Mouse (Mus musculus) gastrocnemius, postnatal 36 days (tissue): ENCODE measurements around the gene Nr2e3. TPM values are rescaled to one million over a fixed set of nuclear protein-coding genes. Genes with fewer than 3 reads are reported as not detected.
"Not testable (repeated sequence)": the region's sequence is repeated elsewhere in the genome, so short reads cannot be mapped to it uniquely, and the experiment has no call there.

ENCODE experiments used
- DNase-seq, 2 experiments: peaks; one replicate each; pipeline ENCODE4 v3.0.0; 2022
- intact Hi-C: fragments of 180-260 bp; cut with DNase I; formaldehyde crosslinking; loops from one replicate; pipeline ENCODE4 v1.15.1; 2025
- long read RNA-seq, 2 experiments: library from polyadenylated mRNA; stranded (forward); transcript quantifications; one replicate each; pipeline ENCODE4 v2.0.0; 2021
- total RNA-seq, 2 experiments: library from RNA; stranded (reverse); gene quantifications; 2 replicates each; pipeline ENCODE4 v1.2.3; 2021

Gene Nr2e3
- not detected for total RNA-seq
- long read RNA-seq, experiment 1: 0 reads
- long read RNA-seq, experiment 2: 0 reads

DNA sequence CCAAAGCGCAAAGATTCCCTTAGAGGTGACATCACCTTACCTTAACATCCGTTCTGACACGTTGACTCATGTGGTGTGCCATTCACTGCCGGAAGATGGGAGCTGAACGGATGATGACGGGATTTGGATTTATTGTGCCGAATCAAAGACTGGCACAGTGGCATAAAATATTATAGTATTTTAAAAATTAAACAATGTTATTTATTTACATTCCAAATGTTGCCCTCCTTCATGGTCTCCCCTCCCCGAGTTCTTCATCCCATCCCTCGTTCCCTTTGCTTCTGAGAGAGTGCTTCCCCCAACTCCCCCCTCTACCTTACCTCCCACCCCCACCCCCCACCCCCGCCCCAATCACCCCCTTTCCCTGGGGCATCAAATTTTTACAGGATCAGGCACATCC is at the start of gene Nr2e3:
Gene Nr2e3 (minus strand): TSS at position 101 of the 400 bp plus-strand sequence.
- intact Hi-C loops: loop anchor here (5.0 to 10.0 kb wide), 2 partner anchors 127 to 274 kb away; no protein-coding TSS in a partner anchor
- no peak for DNase-seq

DNA sequence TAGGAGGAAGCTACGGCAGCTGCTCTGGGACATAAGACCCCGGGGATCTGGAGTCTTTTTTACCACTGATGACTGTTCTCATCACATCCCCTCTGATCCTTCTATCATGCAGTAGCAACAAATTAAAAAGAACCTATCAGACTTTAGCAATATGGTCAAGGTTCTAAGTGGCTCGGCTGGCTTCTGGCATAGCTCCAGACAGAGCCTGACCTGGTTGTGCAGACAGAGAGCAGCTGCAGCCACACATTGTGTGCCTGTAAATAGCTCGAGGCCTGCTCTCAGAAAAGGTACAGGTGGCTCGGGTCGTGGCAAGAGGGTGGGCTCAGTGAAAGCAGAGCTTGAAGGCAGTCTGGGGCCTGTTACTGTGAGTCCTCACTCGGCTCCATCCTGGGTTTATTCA is 48.5 kb upstream of the Nr2e3 start:
- intact Hi-C loops: no loop called here
- no peak for DNase-seq

DNA sequence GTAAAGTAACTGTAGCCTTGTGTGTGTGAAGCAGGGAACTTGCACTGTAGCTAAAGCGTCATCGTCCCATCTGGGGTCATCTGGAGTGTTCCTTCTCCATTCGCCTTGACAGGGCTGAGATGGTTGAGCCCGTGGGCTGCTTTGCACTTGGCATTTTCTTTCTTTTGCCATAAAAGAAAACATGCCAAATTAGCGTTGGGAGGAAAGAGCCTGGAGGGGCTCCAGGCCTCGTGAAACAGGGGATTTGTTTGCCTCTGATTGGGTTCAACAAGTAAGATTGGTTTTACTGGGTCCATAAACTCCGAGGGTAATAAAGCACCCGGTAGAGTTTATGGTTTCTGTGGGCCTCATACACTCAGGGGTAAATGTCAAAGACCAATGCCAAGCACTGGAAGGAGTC is 41.9 kb upstream of the Nr2e3 start:
- intact Hi-C loops: no loop called here
- DNase-seq: no peak

DNA sequence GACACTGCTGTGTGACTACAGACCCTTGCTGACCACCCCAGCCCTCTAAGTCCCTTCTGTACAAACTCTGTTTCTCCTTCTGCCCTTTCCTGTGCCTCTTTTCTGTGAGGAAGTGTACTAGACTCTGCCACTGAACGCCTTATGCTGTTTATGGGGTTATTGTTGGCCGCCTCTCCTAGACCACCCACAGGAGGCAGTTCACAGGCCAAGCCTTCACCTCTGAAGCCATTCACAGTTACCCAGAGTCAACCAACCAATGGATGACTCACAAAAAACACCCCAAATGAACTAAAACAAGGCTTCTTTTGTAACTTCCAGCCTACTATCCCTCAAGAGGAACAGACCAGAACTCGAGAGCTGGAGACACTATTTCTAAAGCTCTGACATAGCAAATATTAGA is 41.0 kb upstream of the Nr2e3 start:
- intact Hi-C loops: no loop called here
- DNase-seq: no peak

DNA sequence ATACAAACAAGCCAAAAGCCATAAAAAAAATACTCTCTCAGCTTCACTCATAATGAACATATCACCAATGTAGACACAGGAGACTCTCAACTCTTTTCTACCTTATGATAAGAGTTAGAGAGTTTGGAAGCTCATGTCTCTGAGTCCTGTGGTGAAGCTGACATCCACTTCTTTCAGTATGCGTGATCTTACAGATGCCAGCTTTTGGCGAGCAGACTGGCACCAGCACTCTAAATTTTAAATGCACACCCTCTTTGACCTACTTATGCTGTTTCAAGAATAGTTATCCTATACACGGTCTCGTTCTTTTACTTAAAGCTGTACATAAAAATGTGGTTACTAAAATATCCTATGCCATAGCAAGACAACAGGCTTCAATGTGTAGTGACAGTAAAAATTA is 37.3 kb upstream of the Nr2e3 start:
- intact Hi-C loops: no loop called here
- DNase-seq: no peak

DNA sequence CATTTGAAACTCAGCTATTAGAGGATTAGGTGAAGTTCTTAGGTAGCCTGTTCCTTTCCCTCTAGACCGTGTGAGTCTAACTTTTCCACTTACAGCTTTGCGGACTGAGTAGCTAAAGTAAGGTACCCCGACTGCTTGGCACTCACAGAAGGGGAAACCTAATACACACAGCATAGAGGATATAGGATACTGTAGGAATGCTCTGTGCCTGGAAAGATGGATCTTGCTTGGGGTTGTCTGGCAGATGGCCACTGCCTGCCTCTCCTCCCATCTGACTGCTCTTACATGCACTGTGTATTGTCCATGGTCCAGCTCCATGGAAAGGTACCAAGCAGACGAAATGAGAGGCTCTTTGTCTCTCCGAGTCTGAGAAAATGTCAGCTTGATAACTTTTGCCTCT is 30.9 kb upstream of the Nr2e3 start:
- intact Hi-C loops: no loop called here
- no peak for DNase-seq

DNA sequence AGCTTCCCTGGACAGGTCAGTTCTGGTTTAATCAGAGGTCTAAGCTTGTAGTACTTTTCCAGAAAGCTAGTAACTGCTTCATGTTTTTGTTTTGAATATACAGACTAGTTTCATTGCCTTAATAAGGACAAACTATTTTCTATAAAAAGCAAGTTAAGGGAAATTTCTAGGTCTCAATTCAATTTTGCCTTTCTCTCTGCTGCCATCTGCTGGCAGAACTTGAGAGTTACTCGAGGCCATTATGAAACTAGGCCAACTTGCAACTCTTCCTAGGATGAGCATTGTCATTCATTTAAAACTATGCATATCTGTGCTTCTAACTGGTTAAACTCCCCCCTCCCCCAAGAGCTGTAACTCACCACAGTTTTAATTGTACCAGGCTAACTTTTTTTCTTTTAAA is 29.4 kb upstream of the Nr2e3 start:
- peak in 1 of 2 experiments; percentile 28 for DNase-seq
- intact Hi-C loops: no loop called here

DNA sequence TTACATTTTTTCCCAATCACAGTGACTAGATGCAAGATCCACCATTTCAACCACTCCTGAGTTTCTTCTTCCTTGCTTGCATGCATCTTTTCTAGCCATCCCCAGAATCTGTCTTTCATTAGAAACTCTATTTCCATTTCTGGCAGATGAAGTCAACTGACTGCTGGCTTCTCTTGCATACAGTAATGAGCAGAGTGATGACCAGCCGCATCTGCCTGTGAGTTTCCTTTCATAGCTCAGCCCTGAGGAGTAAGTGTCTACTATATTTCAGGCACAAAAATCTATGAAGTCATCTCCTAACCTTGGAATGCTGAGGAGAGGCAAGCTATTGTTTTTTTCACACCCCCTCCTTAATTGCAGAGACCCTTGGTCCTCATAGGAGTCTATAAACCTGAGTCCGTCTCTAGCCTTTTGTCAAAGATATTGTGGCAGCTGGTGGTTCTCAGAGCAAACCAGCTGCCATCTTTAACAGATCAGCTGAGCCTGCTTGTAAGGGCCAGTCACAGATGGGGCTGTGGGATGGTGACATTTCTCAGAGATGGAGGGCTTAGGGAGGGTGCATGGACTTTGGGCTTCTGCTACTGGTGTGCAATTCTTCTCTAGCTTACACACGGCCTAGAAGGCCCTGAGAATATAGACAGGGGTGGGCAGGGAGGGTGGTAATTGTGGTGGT is 25.6 kb upstream of the Nr2e3 start:
- intact Hi-C loops: no loop called here

DNA sequence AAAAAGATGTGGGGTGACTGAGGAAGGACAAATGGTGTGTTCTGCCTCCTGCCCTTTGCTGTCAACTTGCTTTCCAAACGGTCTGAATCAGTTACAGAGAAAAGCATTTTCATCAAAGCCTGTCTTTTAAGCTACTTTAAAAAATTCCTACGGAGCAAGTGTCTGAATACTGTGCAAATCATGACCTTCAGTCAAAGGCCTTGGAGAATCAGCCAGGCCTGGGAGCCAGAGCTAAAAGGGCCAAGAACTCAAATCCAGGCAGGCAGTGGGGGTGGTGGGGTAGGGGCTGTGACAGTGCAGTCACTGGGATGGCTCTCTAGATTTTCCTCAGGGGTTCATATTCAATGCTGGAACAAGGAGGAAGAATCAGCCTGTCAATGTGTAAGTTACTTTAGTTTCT is 20.7 kb upstream of the Nr2e3 start:
- intact Hi-C loops: no loop called here
- DNase-seq: no peak

More for the DNA sequence above, 25.6 kb upstream of the Nr2e3 start:
- no peak for DNase-seq

DNA sequence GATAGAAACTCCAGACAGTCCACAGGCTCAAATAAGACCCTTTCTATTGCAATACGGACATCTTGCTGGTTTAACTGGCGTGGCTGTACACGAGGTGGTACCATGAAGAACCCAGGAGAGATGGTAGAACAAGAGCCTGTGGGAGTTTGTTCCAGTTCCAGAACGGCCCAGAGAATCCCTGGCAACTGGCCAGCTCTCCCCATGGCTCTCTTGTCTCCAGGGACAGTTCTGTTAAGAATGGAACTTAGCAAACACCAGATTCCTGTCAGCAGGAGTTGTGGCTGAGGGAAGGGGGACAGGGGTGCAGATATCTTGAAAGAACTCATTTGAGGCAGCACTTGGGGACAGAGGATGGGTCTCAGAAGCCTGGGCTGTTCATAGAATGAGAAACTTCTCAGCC is 10.8 kb upstream of the Nr2e3 start:
- no peak for DNase-seq
- intact Hi-C loops: no loop called here

DNA sequence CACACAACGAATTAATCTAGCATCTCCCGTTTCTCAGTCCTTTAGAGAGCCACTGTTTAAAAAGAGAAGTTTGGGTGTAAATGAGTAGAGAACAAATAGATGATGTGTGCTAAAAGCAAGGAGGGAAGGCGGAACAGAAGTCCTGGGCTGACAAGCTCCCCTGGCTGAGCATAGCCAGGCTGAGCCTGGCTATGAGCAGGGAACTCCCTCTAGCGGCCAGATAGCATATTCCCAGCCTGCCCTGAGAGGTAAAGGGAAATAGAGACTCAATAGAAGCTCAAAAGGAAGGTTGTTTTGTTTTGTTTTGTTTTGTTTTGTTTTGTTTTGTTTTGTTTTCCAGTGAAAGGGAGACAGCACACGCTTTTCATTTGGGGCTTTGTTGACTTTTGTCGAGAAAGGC is 8.9 kb upstream of the Nr2e3 start:
- no peak for DNase-seq
- intact Hi-C loops: loop anchor here (5.0 to 10.0 kb wide), 2 partner anchors 247 to 265 kb away; no protein-coding TSS in a partner anchor

DNA sequence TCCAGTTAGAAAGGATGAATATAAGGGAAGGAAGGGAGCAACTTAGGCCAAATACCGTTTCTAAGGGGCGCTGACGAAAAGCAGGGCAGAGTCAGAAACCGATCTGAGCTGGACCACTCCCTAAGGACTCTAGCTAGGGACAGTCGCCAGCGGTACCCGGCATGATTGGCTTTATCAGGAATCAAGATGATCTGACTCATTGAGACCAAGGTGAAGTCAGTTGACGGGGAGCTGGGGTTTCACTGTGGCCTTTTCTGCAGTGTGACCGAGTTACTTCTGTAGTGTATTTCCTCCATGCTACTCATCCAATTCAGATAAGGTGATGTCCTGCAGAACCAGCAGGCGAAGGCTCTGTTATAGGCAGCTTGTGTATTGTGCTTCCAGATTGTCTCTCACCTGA is 4.6 kb upstream of the Nr2e3 start:
- no peak for DNase-seq
- intact Hi-C loops: loop anchor here (5.0 to 10.0 kb wide), 2 partner anchors 243 to 270 kb away; no protein-coding TSS in a partner anchor

DNA sequence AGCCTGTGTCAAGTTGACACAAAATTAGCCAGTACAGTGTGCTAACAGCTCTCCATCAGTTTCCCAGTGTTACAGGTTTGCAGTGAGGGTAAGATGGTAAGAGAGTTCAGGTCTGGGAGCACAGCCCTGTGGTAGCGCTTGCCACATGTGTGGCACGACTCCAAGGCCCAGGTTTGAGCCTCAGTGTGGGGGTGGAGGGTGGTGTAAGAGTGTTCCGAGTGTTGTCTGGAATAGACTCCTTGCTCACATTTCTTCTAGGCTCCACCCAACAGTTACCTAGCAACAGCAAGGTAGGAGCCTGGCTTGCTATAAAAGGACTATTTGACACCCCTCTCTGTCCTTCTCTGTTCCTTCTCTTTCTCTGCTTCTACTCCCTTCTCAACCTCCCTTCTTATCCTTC is 3.9 kb upstream of the Nr2e3 start:
- intact Hi-C loops: loop anchor here (5.0 to 10.0 kb wide), 2 partner anchors 123 to 270 kb away; no protein-coding TSS in a partner anchor
- DNase-seq: no peak

DNA sequence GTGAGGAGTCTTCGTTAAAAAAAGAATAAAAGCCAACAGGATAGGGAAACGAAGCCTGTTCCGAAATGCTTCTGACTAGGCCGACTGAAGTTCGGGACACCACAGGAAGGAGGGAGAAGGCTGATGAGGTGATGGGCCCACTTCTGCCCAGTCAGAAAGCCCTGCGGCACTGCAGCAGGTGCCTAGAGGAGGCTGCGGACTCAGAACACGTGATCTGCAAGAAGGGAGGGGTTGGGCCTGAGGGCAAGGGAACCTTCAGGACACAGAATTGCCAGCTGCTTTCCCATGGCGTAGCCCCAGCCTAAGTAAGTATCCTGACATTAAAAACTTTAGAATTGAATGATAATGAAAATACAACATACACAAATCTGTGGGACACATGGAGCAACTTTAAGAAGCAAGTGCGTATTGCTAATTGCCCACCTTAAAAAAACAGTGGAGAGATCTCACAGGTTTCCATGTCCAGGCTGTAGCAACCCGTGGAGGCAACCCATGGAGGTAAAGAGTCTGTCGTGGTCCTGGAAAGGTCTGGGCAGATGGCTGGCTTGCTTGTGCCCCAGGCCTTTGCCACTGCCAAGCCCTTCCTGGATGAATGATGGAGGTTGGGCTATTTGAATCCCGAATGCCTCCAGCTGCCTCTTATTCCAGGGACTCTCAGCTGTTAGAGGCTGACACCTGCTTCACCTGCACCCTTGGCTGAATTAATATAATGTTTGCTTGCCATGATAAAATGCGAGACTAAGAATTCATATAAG is 919 bp upstream of the Nr2e3 start:
- intact Hi-C loops: loop anchor here (5.0 to 10.0 kb wide), 2 partner anchors 126 to 273 kb away; no protein-coding TSS in a partner anchor
- no peak for DNase-seq

DNA sequence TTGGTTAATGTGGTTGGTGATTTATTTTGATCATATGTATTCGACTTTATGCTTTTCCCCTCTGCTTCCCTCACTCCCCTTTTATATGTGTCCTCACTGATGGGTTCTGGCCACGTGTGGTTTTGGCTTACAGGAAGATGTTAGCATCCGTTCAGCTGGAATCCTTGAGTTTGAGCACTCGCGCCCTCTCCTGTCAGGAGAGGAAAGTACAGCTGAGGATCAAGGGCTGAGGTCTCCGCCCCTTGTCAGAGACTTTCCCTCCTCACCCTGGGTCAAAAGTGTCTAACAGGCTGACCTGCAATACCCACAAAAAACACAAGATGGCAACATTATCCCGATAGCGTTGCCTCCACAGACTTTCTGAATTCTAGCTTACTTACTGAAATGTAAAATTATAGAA is 1.2 kb downstream of the Nr2e3 start:
- intact Hi-C loops: no loop called here
- DNase-seq: peak; percentile 65 to 72

DNA sequence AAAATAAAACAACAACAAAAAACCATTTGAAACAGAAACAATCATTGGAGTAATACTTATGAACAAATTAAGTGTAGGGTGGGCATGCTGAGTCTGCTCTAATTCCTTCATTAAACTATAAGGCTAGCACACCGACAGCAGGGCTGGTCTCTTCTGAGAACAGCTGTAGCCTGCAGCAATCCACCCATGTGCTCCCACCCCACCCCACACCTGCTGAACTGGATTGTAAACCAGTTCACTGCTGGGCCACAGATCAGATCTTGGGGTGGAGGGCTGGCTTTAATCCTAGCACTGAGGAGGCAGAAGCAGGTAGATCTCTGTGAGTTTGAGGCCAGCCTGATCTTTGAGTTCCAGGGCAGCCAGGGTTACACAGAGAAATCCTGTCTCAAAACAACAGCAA is 2.3 kb downstream of the Nr2e3 start:
- DNase-seq, intact Hi-C loops: not testable (repeated sequence)

DNA sequence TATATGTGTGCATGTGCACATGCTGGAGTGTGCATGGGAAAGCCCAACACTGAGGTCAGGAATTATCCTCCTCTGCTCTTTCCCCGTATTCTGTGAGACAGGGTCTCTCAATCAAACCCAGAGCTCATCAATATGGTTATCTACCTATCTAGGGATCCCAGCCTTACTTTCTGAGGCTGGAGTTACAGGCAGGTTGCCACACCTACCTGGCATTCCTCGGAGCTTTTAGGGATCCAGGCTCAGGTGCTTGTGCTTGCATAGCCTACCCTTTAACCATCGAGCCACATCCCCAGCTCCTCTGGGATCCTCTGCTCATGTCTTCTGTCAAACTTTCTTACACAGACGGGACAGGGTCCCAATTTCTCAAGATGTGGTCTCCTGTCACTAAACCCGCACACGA is 4.0 kb downstream of the Nr2e3 start:
- intact Hi-C loops: no loop called here
- no peak for DNase-seq

DNA sequence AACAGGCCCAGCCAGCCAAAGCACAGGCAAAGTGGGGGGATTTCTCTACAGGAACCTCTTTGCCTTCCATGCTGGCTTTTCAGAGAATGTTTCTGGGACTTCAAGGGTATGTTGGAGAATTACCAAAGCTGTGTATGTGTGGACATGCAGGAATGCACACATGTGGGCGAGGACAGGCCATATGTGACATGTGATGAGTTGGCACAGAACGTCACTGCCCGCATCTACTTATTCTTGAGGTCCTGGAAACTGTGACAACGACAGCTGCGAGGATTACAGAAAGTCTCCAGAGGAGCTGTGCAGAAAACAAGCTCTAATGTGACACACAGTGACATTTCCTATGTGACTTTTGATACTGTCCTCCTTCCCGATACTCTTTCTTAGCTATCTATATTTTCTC is 4.8 kb downstream of the Nr2e3 start:
- intact Hi-C loops: no loop called here
- no peak for DNase-seq

DNA sequence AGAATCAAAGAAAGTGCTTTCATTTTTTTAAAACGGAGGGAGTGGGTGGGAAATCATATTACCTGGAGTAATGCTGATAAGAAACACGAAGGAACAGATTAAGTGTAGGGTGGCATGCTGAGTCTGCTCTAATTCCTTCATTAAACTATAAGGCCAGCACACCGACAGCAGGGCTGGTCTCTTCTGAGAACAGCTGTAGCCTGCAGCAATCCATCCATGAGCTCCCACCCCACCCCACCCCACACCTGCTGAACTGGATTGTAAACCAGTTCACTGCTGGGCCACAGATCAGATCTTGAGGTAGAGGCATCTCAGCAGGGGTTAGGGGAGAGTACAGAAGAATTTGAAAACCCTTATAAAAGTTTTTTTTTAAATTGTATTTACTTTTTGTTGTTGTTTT is 5.3 kb downstream of the Nr2e3 start:
- intact Hi-C loops: no loop called here
- no peak for DNase-seq

DNA sequence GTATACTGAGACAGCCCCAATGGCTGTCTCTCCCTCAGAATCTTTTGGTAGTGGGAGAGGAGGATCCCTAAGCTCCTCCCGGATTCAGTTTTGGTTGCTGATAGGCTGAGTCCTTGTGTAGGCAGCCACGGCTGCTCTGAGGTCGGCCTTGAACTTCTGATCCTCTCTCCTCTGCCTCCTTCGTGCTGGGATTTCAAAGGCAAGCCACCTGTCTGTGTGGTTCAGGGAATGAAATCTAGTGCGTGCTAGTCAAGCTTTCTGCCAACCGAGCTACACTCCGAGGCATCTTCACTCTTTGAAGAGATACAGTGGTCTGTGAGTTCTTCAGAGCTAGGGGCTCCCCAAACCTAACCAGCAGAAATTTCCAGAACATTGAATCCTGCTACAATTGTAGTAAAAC is 6.9 kb downstream of the Nr2e3 start:
- DNase-seq: no peak
- intact Hi-C loops: no loop called here

DNA sequence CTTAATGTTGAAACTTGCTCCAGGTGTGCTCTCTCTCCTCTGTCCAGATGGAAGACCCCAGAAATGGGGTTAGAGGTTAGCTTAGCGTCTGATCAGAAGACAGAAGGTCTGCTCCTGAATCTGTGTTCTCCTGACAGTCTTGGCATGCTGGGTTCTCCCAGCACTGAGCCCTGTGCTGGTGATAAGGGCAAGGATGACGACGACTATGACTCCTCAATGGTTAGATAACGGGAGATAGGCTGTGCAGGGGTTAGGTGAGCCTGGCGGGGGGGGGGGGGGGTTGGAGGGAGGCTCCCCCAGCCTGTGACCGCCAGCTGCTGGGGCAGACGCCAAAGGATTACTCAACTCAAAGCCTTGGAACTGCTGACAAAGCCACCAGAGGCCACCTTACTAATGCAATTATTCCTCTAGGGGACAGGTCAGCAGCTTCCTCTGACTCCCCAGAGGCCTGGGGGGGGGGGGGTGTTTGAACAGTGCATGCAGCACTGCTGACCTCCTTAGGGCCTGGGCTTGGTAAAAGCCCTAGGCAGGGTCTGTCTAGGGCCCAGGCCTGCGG is 7.9 kb downstream of the Nr2e3 start:
- intact Hi-C loops: no loop called here
- DNase-seq: no peak

DNA sequence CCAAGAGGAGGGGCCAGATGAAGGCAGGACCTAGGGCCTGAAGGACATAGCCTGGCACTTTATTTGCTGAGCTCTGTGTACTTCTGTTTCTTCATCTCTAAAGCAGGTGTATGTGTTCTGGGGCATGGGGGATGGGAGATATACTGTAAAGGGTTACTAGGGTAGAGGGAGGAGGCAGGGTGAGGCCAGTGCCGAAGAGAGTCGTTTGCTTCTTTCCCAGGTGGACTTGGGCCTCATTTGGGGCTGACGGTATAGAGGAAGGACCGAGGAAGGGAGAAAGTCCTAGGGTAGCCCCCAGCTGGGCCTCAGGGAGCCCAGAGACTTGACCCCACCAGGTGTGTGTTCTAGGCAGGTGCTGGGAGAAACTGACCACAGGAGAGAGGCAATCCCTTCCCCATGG is 8.5 kb downstream of the Nr2e3 start:
- DNase-seq: no peak
- intact Hi-C loops: no loop called here
